Mouse (Mus musculus): ENCODE results near the gene Polr1c. TPM values are rescaled to one million over a fixed set of nuclear protein-coding genes. Genes with fewer than 3 reads are reported as not detected.

Gene Polr1c
- total and polyA plus RNA-seq, 3 experiments = 26.6 to 76.2 (median 64.1) TPM

GRCm38 (mm10) chr17:46252571-46253451 lies 5.0 kb upstream of the Polr1c start:
- TF ChIP-seq GATA1 (IDR thresholded peaks at IDR 0.05; ENCODE audit: borderline replicate concordance, low read length) (no peak), GATA2 (IDR thresholded peaks at IDR 0.05; ENCODE audit: borderline replicate concordance, low read depth, low read length) (no peak), CTCF (IDR thresholded peaks at IDR 0.05; ENCODE audit: low read depth, low read length) (0 out of 2 replicates have a peak, but pooled peaks have one; percentile 8)
- peak overlapping the region; percentile 69; the same call in 1 of the 2 replicates for H3K4me3 ChIP-seq (ENCODE audit: low read depth, low read length)
- H3K27me3 ChIP-seq (ENCODE audit: insufficient read depth, low read length) = peaks cover 7% of the 10 kb centered on the region; the same call in 1 of the 2 replicates
- peaks cover 3% of the 10 kb centered on the region for H3K9me3 ChIP-seq (replicated peaks)
- peaks cover 62% of the 10 kb centered on the region for H3K4me1 ChIP-seq (ENCODE audit: insufficient read depth, low read depth, low read length)
- no peak for ATAC-seq (ENCODE audit: extremely low read depth, insufficient number of reproducible peaks, low FRiP score, poor library complexity, severe bottlenecking)
- peaks cover 81% of the 10 kb centered on the region for H3K36me3 ChIP-seq (replicated peaks)
- DNase-seq (ENCODE audit: low spot score) = no peak

GRCm38 (mm10) chr17:46251174-46251573 lies 3.3 kb upstream of the Polr1c start:
- H3K9me3 ChIP-seq (replicated peaks) = peaks cover 3% of the 10 kb centered on the region
- TF ChIP-seq POLR2AphosphoS5 (IDR thresholded peaks at IDR 0.05; ENCODE audit: insufficient replicate concordance, low read depth, low read length) = no peak
- no peak for TF ChIP-seq GATA1 (IDR thresholded peaks at IDR 0.05; ENCODE audit: borderline replicate concordance, low read length)
- no peak for TF ChIP-seq GATA2 (IDR thresholded peaks at IDR 0.05; ENCODE audit: borderline replicate concordance, low read depth, low read length)
- no peak for TF ChIP-seq TAL1 (conservative IDR thresholded peaks at IDR 0.05; ENCODE audit: low read depth, low read length)
- TF ChIP-seq CTCF (IDR thresholded peaks at IDR 0.05; ENCODE audit: low read depth, low read length) = no peak

DNA sequence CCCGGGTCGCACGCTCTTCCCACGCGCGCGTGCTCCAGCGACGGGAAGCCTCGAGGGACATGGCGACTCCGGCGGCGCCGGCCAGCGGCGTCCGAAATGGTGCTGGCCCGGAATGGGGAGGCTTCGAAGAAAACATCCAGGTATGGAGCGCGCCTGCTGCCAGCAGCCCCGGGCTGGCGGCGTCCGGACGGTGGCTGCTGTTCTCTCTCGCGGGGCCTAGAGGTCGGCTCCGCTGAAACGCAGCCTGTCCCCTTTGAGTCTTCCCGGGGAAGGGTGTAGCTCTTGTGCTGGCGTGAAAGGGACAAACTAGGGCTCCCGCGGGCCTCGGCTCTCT lies 302 bp upstream of the Polr1c start:
- no peaks in the 10 kb centered on the region for H3K27me3 ChIP-seq (ENCODE audit: insufficient read depth, low read length)
- ATAC-seq (ENCODE audit: extremely low read depth, insufficient number of reproducible peaks, low FRiP score, poor library complexity, severe bottlenecking) (no peak), DNase-seq (ENCODE audit: low spot score) (no peak)
- H3K36me3 ChIP-seq (replicated peaks) = peaks cover 85% of the 10 kb centered on the region
- peak overlapping the region; percentile 86 for H3K4me3 ChIP-seq (ENCODE audit: low read depth, low read length)
- H3K4me1 ChIP-seq (ENCODE audit: insufficient read depth, low read depth, low read length) = peaks cover 70% of the 10 kb centered on the region
- H3K9me3 ChIP-seq (replicated peaks) = no peaks in the 10 kb centered on the region
- TF ChIP-seq GATA1 (IDR thresholded peaks at IDR 0.05; ENCODE audit: borderline replicate concordance, low read length) (no peak), TAL1 (conservative IDR thresholded peaks at IDR 0.05; ENCODE audit: low read depth, low read length) (no peak), POLR2AphosphoS5 (IDR thresholded peaks at IDR 0.05; ENCODE audit: insufficient replicate concordance, low read depth, low read length) (no peak), GATA2 (IDR thresholded peaks at IDR 0.05; ENCODE audit: borderline replicate concordance, low read depth, low read length) (no peak)

More at GRCm38 (mm10) chr17:46251174-46251573, 3.3 kb upstream of the Polr1c start:
- DNase-seq (ENCODE audit: low spot score) = no peak
- Histone ChIP-seq H3K36me3 (replicated peaks) (peaks cover 74% of the 10 kb centered on the region), H3K27me3 (ENCODE audit: insufficient read depth, low read length) (peaks cover 7% of the 10 kb centered on the region; the same call in 1 of the 2 replicates), H3K4me3 (ENCODE audit: low read depth, low read length) (no peak overlapping the region; the same call in 1 of the 2 replicates), H3K4me1 (ENCODE audit: insufficient read depth, low read depth, low read length) (peaks cover 68% of the 10 kb centered on the region)
- ATAC-seq (ENCODE audit: extremely low read depth, insufficient number of reproducible peaks, low FRiP score, poor library complexity, severe bottlenecking) = no peak

- Histone ChIP-seq H3K4me3 (ENCODE audit: low read depth, low read length) (no peak overlapping the region), H3K4me1 (ENCODE audit: insufficient read depth, low read depth, low read length) (peaks cover 68% of the 10 kb centered on the region), H3K9me3 (replicated peaks) (no peaks in the 10 kb centered on the region), H3K27me3 (ENCODE audit: insufficient read depth, low read length) (no peaks in the 10 kb centered on the region), H3K36me3 (replicated peaks) (peaks cover 83% of the 10 kb centered on the region)
- ATAC-seq (ENCODE audit: extremely low read depth, insufficient number of reproducible peaks, low FRiP score, poor library complexity, severe bottlenecking) (no peak), DNase-seq (ENCODE audit: low spot score) (no peak)
- TF ChIP-seq POLR2AphosphoS5 (IDR thresholded peaks at IDR 0.05; ENCODE audit: insufficient replicate concordance, low read depth, low read length) = no peak
- TF ChIP-seq GATA2 (IDR thresholded peaks at IDR 0.05; ENCODE audit: borderline replicate concordance, low read depth, low read length) = no peak
- TF ChIP-seq GATA1 (IDR thresholded peaks at IDR 0.05; ENCODE audit: borderline replicate concordance, low read length) = no peak
- no peak for TF ChIP-seq TAL1 (conservative IDR thresholded peaks at IDR 0.05; ENCODE audit: low read depth, low read length)
- TF ChIP-seq CTCF (IDR thresholded peaks at IDR 0.05; ENCODE audit: low read depth, low read length) = no peak
Observed at GRCm38 (mm10) chr17:46244579-46244978, 3.3 kb downstream of the Polr1c start.

- H3K9me3 ChIP-seq (replicated peaks) = no peaks in the 10 kb centered on the region
- no peak overlapping the region for H3K4me3 ChIP-seq (ENCODE audit: low read depth, low read length)
- peaks cover 83% of the 10 kb centered on the region for H3K36me3 ChIP-seq (replicated peaks)
- TF ChIP-seq POLR2AphosphoS5 (IDR thresholded peaks at IDR 0.05; ENCODE audit: insufficient replicate concordance, low read depth, low read length) (no peak), TAL1 (conservative IDR thresholded peaks at IDR 0.05; ENCODE audit: low read depth, low read length) (no peak), CTCF (IDR thresholded peaks at IDR 0.05; ENCODE audit: low read depth, low read length) (no peak), GATA1 (IDR thresholded peaks at IDR 0.05; ENCODE audit: borderline replicate concordance, low read length) (no peak), GATA2 (IDR thresholded peaks at IDR 0.05; ENCODE audit: borderline replicate concordance, low read depth, low read length) (no peak)
- DNase-seq (ENCODE audit: low spot score) = no peak
- peaks cover 61% of the 10 kb centered on the region for H3K4me1 ChIP-seq (ENCODE audit: insufficient read depth, low read depth, low read length)
- no peak for ATAC-seq (ENCODE audit: extremely low read depth, insufficient number of reproducible peaks, low FRiP score, poor library complexity, severe bottlenecking)
- no peaks in the 10 kb centered on the region for H3K27me3 ChIP-seq (ENCODE audit: insufficient read depth, low read length)
Observed at GRCm38 (mm10) chr17:46243624-46244023, 4.2 kb downstream of the Polr1c start.

- ATAC-seq (ENCODE audit: extremely low read depth, insufficient number of reproducible peaks, low FRiP score, poor library complexity, severe bottlenecking) (no peak), DNase-seq (ENCODE audit: low spot score) (no peak)
- Histone ChIP-seq H3K36me3 (replicated peaks) (peaks cover 88% of the 10 kb centered on the region), H3K4me1 (ENCODE audit: insufficient read depth, low read depth, low read length) (peaks cover 64% of the 10 kb centered on the region), H3K9me3 (replicated peaks) (no peaks in the 10 kb centered on the region), H3K4me3 (ENCODE audit: low read depth, low read length) (no peak overlapping the region), H3K27me3 (ENCODE audit: insufficient read depth, low read length) (no peaks in the 10 kb centered on the region)
- no peak for TF ChIP-seq TAL1 (conservative IDR thresholded peaks at IDR 0.05; ENCODE audit: low read depth, low read length)
- TF ChIP-seq CTCF (IDR thresholded peaks at IDR 0.05; ENCODE audit: low read depth, low read length) = no peak
- TF ChIP-seq POLR2AphosphoS5 (IDR thresholded peaks at IDR 0.05; ENCODE audit: insufficient replicate concordance, low read depth, low read length) = no peak
- TF ChIP-seq GATA2 (IDR thresholded peaks at IDR 0.05; ENCODE audit: borderline replicate concordance, low read depth, low read length) = no peak
- TF ChIP-seq GATA1 (IDR thresholded peaks at IDR 0.05; ENCODE audit: borderline replicate concordance, low read length) = no peak
Observed at GRCm38 (mm10) chr17:46242993-46243392, 4.9 kb downstream of the Polr1c start.
